Mouse (Mus musculus): ENCODE measurements at regions not wholly inside any gene's neighbourhood (a gene's known extent, or its start where the extent isn't known, plus 50 kb on each side); places are given as distances from the start of the nearest gene placed in this dataset.

DNA sequence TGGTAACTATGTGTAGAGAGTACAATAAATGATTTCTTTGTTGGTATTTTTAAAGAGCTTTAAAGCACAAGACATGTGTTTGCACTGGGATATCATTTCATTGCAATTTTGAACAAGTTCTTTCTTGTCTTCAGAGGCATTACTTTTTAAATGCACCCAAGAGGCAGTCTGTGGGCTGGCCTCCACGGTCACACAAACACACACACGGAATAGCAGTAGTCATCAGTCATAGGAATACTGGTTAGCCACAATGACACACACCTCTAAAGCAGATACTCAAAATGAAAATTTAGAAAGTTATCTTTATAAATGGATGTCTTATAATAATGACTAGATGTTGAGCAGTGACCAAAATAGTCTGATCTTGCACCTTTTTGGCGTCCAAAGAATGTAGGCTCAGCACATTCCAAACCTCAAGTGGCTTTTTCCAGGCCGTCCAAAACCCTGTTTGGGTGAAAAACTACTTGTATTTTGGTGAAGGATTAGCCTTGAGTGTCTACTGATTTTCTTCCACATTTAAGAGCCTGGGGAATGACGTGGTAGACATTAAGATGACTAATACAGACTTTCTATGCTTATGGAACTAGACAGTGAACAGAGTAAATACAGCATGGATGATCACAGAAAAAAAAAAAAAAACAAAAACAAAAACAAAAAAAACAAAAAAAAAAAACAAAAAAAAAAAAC is 658.5 kb downstream of the Inhba start:
- no peak for DNase-seq (ENCODE audit: low spot score in 2 of 2)

- DNase-seq (ENCODE audit: low spot score in 2 of 2): no peak
Measured at GRCm38 (mm10) chr13:16670736-16671135, 659.1 kb downstream of the Inhba start.

GRCm38 (mm10) chr13:16676873-16677272 is 665.2 kb downstream of the Inhba start:
- DNase-seq (ENCODE audit: low spot score in 2 of 2): no peak

GRCm38 (mm10) chr13:16678246-16679024 is 666.8 kb downstream of the Inhba start:
- DNase-seq (ENCODE audit: low spot score in 2 of 2): no peak

DNA sequence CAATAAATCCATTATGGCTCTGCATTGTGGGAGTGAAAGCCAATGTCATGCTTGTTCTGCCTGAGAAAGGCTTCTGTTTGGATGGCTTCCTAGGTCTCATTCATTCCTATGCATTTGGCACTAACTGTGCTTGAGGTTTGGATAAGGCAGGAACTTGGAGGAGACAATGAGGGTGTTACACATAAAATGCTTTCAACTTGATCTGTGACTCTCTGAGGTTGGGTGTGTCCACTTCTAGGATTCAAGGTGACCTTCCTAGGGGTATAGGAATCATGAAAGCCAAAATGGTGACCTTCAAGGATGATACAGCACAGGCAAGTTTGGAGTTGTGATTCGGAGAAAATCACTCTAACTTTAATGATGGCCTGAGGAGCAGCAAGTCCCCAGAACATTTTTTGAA is 682.5 kb downstream of the Inhba start:
- no peak for DNase-seq (ENCODE audit: low spot score in 2 of 2)

- no peak for DNase-seq (ENCODE audit: low spot score in 2 of 2)
Measured at GRCm38 (mm10) chr13:16700934-16701333, 689.3 kb downstream of the Inhba start.

DNA sequence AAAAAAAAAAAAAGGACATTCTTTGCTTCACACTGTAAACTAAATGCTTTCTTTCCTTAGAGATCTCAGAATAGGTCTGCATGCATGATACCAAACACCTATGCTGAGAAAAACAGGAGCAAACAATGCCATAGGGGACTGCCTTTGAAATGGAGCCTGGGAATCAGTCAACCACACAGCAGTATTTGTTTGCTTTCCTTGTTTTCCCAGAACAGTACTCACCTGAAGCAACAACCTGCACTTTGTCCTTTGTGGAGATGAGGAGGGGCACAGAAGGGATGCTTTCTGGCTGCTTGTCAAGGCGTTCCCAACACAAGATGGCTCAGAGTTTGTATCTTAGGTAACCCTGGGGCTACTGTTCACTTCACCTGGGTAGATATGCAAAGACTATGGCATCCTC is 690.5 kb downstream of the Inhba start:
- no peak for DNase-seq (ENCODE audit: low spot score in 2 of 2)

DNA sequence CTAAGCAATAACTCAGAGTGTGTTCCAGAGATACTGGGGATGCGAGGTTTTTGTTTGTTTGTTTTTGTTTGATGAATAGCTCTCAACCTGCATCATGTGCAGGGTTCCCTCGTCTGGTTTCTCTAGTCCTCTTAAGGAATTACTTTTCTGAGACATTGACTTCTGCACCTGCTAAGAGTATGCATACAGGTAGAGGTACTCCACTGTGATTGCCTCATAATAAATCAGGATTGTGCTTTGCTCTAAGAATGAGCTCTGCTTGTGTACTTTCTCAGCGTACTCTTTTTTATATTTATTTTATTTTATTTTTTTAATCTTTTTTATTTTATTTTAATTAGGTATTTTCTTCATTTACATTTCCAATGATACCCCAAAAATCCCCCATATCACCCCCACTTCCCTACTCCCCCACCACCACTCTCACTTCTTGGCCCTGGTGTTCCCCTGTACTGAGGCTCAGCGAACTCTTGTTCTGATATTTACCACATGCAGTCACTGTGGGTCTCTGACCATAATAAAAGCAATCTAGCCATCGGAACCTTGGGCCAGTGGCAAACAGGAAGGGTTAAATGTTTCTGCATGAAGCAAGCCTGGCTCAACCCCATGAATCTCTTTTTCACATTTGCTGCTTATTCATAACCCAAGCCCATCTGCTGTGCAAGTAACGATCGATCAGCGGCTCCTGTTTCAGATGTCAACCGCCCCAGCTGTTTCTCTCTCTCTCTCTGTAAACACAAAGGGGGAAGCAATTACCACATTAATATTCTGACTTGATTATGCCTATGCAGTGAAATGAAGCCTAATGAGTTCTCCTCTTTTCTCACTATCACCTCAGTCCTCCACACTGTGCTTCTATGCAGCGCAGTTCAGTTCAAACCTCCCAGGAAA is 693.8 kb downstream of the Inhba start:
- no peak for DNase-seq (ENCODE audit: low spot score in 2 of 2)

DNA sequence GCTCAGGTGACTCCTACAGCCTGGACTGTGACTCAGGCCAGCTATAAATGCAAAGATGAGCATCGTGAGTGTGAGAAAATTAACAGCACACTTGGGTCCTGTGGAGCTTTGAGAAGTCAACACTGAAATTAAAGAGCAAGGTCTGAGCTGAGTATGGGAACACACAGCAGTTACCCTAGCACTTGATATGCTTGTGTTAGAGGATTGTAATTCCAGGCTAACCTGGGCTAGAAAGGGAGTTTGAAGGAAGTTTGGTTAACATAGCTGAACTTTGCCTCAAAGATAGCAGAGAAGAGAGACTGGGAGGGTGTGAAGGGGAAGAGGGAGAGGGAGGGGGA is 694.4 kb downstream of the Inhba start:
- DNase-seq (ENCODE audit: low spot score in 2 of 2): no peak

GRCm38 (mm10) chr13:16715296-16715960 is 703.8 kb downstream of the Inhba start:
- no peak for DNase-seq (ENCODE audit: low spot score in 2 of 2)

GRCm38 (mm10) chr13:16716340-16716739 is 704.7 kb downstream of the Inhba start:
- no peak for DNase-seq (ENCODE audit: low spot score in 2 of 2)

DNA sequence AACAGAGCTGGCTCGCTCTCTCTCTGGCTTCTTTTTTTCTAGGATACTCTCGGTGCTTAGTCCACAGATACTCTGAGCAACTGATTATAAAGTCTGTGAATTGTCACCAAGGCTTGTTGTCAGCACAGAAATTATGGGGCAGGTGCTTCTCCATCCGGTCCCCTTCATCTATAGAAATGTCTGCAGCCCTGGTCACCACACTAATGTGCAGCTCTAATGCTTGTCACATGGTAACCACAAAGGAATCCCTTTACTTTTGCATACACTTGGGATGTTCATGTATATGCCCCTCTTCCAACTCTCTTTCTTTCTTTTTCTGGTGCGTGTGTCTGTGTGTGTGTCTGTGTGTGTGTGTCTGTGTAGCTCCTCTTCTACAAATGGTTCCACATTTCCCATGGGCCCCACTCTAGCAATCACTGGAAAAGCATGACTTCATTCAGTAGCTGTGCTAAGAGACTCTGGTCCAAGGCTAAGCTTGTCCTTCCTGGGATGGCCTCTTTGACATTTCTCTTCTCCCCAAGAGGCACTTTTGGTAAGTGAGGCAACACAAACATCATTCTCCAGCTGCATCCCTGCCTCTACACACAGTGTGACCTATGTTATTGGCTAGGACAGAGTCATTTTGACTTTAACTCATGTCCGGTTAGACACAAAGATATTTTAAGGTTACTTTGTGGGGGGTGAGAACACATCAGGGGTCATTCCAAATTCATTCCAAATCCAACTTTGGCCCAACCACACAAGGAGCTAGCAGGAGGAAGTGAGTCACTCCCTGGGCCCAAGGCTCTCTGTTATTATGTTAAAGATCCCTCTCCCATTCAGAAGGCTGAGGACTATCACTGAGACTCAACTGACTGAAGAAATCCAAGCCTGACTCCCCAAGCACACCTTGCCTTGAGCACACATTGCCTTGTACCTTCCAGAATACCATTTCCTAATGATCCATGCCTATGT is 705.4 kb downstream of the Inhba start:
- no peak for DNase-seq (ENCODE audit: low spot score in 2 of 2)

GRCm38 (mm10) chr13:16720090-16720489 is 708.4 kb downstream of the Inhba start:
- DNase-seq (ENCODE audit: low spot score in 2 of 2): no peak

GRCm38 (mm10) chr13:16725350-16725749 is 713.7 kb downstream of the Inhba start:
- no peak for DNase-seq (ENCODE audit: low spot score in 2 of 2)

GRCm38 (mm10) chr13:16738313-16738712 is 726.7 kb downstream of the Inhba start:
- DNase-seq (ENCODE audit: low spot score in 2 of 2): no peak

DNA sequence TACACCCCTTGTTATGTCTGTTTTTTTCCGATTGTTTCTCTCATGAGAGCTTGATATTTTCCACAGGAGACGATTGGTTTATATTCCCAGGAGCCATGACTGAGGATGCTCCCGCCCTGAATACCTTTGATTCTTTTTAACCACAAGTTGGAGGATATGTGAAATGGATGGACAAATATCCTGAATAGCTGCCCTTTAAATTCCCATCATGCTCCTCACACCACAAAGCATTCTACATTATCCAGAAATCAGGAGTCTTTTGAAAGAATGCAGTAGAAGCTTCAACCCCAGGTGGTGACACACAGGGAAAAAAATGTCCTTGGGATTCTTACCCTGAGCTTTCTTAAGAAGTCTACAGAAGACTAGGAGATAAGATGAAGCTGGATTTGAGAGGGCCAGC is 727.9 kb downstream of the Inhba start:
- DNase-seq (ENCODE audit: low spot score in 2 of 2): no peak

DNA sequence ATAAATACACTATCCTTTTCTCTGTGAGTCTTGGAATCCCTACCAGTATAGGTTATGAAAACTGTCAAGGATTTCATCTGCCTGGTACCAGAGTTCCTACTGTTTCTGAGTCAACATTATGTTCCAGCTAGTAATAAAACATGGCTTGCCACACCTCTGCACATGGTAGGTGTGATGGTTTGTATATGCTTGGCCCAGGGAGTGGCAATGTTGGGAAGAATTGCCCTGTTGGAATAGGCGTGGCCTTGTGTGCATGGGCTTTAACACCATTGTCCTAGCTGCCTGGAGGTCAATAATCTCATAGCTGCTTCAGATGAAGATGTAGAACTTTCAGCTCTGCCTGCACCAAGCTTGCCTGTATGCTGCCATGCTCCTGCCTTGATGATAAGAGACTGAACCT is 732.6 kb downstream of the Inhba start:
- DNase-seq (ENCODE audit: low spot score in 2 of 2): no peak

DNA sequence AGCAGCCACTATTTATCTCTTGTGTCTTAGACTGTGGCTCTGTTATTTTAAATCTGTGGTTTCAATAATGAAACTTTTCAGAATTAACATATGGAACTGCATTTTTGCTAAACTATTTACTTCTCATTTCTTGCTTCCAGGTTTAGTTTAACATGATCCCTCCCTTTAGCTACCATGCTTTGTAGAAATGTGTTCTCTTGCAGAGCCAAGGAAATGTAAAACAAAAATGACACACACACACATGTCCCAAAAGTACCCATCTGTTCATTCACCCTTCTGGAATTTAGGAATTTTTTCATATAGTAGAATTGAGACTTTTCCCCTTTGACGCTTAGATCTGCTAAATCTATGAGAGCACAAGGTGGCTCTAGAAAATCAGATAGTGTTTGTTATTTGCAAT is 734.0 kb downstream of the Inhba start:
- DNase-seq (ENCODE audit: low spot score in 2 of 2): no peak

DNA sequence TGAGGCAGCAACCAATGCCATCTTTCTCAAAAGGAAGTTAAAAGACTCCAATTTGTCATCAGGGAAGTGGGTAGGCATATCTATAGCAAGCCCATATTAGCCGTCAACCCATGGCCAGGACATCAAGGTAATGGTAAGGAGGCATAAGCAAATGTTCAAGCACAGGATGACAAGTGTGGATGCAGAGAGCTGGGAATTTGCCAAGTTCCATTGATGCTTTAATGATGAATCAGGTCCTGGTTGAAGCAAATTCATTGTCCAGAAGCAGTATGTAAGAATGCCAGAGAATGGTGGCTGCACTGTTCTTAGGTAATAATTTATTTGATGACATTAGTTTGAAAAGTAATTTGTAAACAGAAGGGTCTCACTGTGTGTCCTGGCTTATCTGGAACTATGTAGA is 734.8 kb downstream of the Inhba start:
- no peak for DNase-seq (ENCODE audit: low spot score in 2 of 2)

DNA sequence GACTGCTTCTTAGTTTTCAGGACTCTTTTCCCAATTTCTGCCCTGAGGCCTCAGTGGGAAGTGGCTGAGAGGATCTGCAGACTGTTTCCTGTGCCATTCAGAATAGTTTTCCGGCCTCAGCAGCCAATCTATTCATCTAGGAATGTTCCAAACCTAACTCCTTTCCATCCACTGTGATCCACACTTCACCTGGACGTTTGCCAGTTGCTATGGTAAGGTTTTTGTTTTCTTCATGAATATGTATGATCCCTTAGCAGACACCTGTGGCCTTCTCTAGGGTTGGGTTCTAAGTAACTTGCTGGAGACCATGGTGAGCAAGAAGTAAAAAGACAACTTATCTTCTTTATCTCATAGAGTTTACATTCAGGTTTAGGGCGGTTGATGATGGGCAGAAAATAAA is 744.6 kb downstream of the Inhba start:
- DNase-seq (ENCODE audit: low spot score in 2 of 2): no peak

DNA sequence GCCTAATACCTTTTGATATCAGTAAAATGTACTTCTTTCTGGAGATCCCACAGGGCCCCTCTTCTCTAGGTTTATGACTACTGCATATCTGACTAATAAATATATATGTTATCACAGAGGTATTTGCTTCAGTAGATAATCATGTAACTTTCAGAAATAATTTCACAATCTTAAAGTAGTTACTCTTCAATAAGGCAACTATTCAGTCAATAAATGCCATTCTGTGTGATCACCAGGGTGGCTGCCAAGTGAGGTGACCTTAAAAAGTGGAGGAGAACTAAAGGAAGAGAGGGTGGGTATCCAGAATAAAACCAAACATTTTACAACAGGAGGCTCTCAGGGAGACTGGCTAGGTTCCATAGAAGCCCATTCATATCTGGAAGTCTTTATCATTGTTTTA is 748.4 kb downstream of the Inhba start:
- no peak for DNase-seq (ENCODE audit: low spot score in 2 of 2)
